ENCODE assay signal across 16 mouse cellular contexts in the genomic region with DNA sequence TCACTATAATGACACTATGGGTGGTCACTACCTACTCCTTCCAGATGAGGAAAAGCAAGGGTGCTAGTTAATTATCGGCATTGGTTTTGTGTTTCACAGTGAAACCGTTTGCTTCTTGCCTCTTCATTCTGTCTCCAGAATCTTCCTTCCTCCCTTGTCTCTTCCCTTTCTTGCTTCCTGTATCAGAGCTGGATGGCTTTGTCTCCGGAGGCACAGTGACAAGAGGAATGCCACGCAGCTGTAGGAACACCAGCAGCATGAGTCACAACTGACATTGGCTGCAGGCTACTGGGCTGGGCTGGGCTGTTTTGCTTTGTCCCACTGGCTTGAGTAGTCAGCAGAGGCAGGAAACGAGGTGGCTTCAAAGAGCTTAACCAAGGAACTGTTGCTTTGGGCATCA. TPM values are rescaled to one million over a fixed set of nuclear protein-coding genes. Genes with fewer than 3 reads are reported as not detected.
DNase-seq lines count a peak whose midpoint lies in the region; ATAC-seq and TF ChIP-seq lines count a peak whose summit lies in the region.
"Had no signal": no experiment of that assay in that cellular context is flagged by ENCODE, and none has a peak within 500 bp of the region (broad histone marks: within the 10 kb centered on the region; RNA-seq: fewer than 3 reads in every experiment).

No protein-coding gene starts in this region.

- no peak for TF ChIP-seq CTCF in hindbrain, postnatal 0 days (IDR thresholded peaks at IDR 0.05; ENCODE audit: low read depth)
- TF ChIP-seq CTCF in lung, adult 2 months (IDR thresholded peaks at IDR 0.05; ENCODE audit: insufficient read depth, low read length) = no peak

- H3K4me3 ChIP-seq in hindbrain, postnatal 0 days (ENCODE audit: low read length) = no peak overlapping the region
- no peak overlapping the region for H3K4me3 ChIP-seq in hindbrain, embryonic 13.5 days
- no peak overlapping the region for H3K4me3 ChIP-seq in lung, adult 2 months (replicated peaks; ENCODE audit: extremely low read depth, low read depth, low read length)
- H3K4me3 ChIP-seq: limb, embryonic 10.5 days; liver, embryonic 13.5 days had no signal

- peak; percentile 46 for DNase-seq in adrenal gland, adult 2 months
- no peak for DNase-seq in adrenal gland, adult 18-20 months (ENCODE audit: low spot score in 2 of 2)
- DNase-seq in hindbrain, postnatal 0 days (ENCODE audit: low spot score) = no peak
- peak; percentile 28 for DNase-seq in lung, postnatal 10 days
- DNase-seq in lung, adult 2 months = no peak
- DNase-seq in urinary bladder, adult 18-20 months (ENCODE audit: low spot score in 2 of 2) = no peak
- no peak for DNase-seq in layer of hippocampus, adult 8-10 months (ENCODE audit: low spot score in 2 of 2)
- DNase-seq: cerebellum, adult 2 months; kidney, adult 9 months; liver, embryonic 13.5 days; midbrain, embryonic 14.5 days; right cerebral cortex, postnatal 4 days; thymus, postnatal 14 days had no signal

- H3K4me2 ChIP-seq in hindbrain, postnatal 0 days (ENCODE audit: low read depth, low read length) = peak overlapping the region; percentile 18; the same call in 1 of the 2 replicates
- H3K4me2 ChIP-seq in hindbrain, embryonic 13.5 days = no peak overlapping the region
- H3K4me2 ChIP-seq: liver, embryonic 13.5 days had no signal

- H3K36me3 ChIP-seq in hindbrain, postnatal 0 days (ENCODE audit: insufficient read depth, low read length) = no peaks in the 10 kb centered on the region
- no peaks in the 10 kb centered on the region for H3K36me3 ChIP-seq in hindbrain, embryonic 13.5 days
- H3K36me3 ChIP-seq: limb, embryonic 10.5 days; liver, embryonic 13.5 days had no signal

- no peak for TF ChIP-seq POLR2A in lung, adult 2 months (IDR thresholded peaks at IDR 0.05; ENCODE audit: borderline replicate concordance, extremely low read depth, low read depth, low read length)

- H3K27ac ChIP-seq in hindbrain, postnatal 0 days = peak overlapping the region; percentile 70
- H3K27ac ChIP-seq in hindbrain, embryonic 13.5 days = no peak overlapping the region
- H3K27ac ChIP-seq: limb, embryonic 10.5 days; liver, embryonic 13.5 days; macrophage had no signal

- no peak overlapping the region for H3K9ac ChIP-seq in hindbrain, postnatal 0 days (replicated peaks; ENCODE audit: low read length)
- no peak overlapping the region; the same call in 1 of the 2 replicates for H3K9ac ChIP-seq in hindbrain, embryonic 13.5 days
- H3K9ac ChIP-seq: liver, embryonic 13.5 days had no signal

- H3K27me3 ChIP-seq in hindbrain, postnatal 0 days (ENCODE audit: insufficient read depth, low read length) = no peaks in the 10 kb centered on the region
- H3K27me3 ChIP-seq in hindbrain, embryonic 13.5 days = peaks cover 24% of the 10 kb centered on the region

- WGBS in hindbrain, postnatal 0 days = 37% methylated on average over 5 of the region's 5 CpGs
- WGBS in hindbrain, embryonic 13.5 days = 47% methylated on average over 5 of the region's 5 CpGs
- WGBS in lung, adult 2 months = 24% methylated on average over 5 of the region's 5 CpGs

- 0 out of 2 replicates have a peak, but pooled peaks cover 3% of the 10 kb centered on the region for H3K4me1 ChIP-seq in hindbrain, postnatal 0 days (ENCODE audit: insufficient read depth, low read length)
- H3K4me1 ChIP-seq in hindbrain, embryonic 13.5 days (replicated peaks) = peaks cover 23% of the 10 kb centered on the region
- no peaks in the 10 kb centered on the region; the same call in 1 of the 2 replicates for H3K4me1 ChIP-seq in lung, adult 2 months (ENCODE audit: control insufficient read depth, insufficient read depth, low read length)
- H3K4me1 ChIP-seq: liver, embryonic 13.5 days had no signal

- no peaks in the 10 kb centered on the region for H3K9me3 ChIP-seq in hindbrain, postnatal 0 days (ENCODE audit: low read length)
- H3K9me3 ChIP-seq in hindbrain, embryonic 13.5 days = no peaks in the 10 kb centered on the region
- H3K9me3 ChIP-seq: limb, embryonic 10.5 days; liver, embryonic 13.5 days had no signal

- ATAC-seq in hindbrain, postnatal 0 days = no peak
- no peak for ATAC-seq in hindbrain, embryonic 13.5 days (ENCODE audit: low FRiP score)

RNA-seq across cellular contexts. Expression of a gene that starts 6.4 kb away (rescaled TPM):
- 1 to 10 TPM; 1.2 to 1.7 TPM for total RNA-seq in adrenal gland, adult 2 months (2021)
- polyA plus RNA-seq in adrenal gland, adult 2 months (2012; rRNA removed) = 0.63 and 0.80 TPM in 2 replicates
- total RNA-seq in adrenal gland, adult 18-20 months (2021) = 1 to 10 TPM; 1.4 to 1.5 TPM
- total RNA-seq in hindbrain, postnatal 0 days (2014; rRNA removed) = 2.4 and 5.3 TPM in 2 replicates
- 1.6 and 1.9 TPM in 2 replicates for polyA plus RNA-seq in hindbrain, postnatal 0 days (2015; fragmentation: Nextera tagmentation; extraction: Ambion mirVana)
- polyA plus RNA-seq in hindbrain, embryonic 13.5 days (2015; fragmentation: Nextera tagmentation; extraction: Ambion mirVana) = 0.47 and 0.73 TPM in 2 replicates
- polyA plus RNA-seq in lung, adult 2 months (2012; rRNA removed) = 0.32 and 0.66 TPM in 2 replicates
- 1 to 10 TPM; 7.7 to 8.4 (median 8.1) TPM for total RNA-seq in layer of hippocampus, adult 8-10 months (2022)
- polyA plus RNA-seq: limb, embryonic 10.5 days; liver, embryonic 13.5 days had no signal

Comparison
In these comparisons a context has a peak if more than half of its experiments do, and no peak if none do; other contexts are left out.
1. DNase-seq: peak in adrenal gland, adult 2 months (single experiment) and lung, postnatal 10 days (single experiment); none in adrenal gland, adult 18-20 months (0 of 2), hindbrain, postnatal 0 days (single experiment), lung, adult 2 months (single experiment), urinary bladder, adult 18-20 months (0 of 2) and layer of hippocampus, adult 8-10 months (0 of 2).